Mouse (Mus musculus) ES-E14 (cell line): ENCODE data around the gene Fank1.

Experiments used
- HCFC1 ChIP-seq: IDR thresholded peaks from 2 replicates; pipeline ENCODE4 v1.6.1; 2012; ENCODE audit warnings: low read length, inconsistent platforms, borderline replicate concordance; ENCODE audit not compliant: insufficient read depth
- ZC3H11A ChIP-seq: IDR thresholded peaks from 2 replicates; pipeline ENCODE4 v1.6.1; 2012; ENCODE audit warnings: low read depth, mild to moderate bottlenecking, inconsistent platforms, low read length, borderline replicate concordance
- ZNF384 ChIP-seq: IDR thresholded peaks from 2 replicates; pipeline ENCODE4 v1.6.1; 2012; ENCODE audit warnings: low read depth, low read length, inconsistent platforms

- TF ChIP-seq ZNF384 (no peak), ZC3H11A (no peak), HCFC1 (no peak)
Observed at GRCm38 (mm10) chr7:133775796-133776625, 650 bp upstream of the Fank1 start.
